ENCODE assay signal across 15 mouse cellular contexts in the genomic region with DNA sequence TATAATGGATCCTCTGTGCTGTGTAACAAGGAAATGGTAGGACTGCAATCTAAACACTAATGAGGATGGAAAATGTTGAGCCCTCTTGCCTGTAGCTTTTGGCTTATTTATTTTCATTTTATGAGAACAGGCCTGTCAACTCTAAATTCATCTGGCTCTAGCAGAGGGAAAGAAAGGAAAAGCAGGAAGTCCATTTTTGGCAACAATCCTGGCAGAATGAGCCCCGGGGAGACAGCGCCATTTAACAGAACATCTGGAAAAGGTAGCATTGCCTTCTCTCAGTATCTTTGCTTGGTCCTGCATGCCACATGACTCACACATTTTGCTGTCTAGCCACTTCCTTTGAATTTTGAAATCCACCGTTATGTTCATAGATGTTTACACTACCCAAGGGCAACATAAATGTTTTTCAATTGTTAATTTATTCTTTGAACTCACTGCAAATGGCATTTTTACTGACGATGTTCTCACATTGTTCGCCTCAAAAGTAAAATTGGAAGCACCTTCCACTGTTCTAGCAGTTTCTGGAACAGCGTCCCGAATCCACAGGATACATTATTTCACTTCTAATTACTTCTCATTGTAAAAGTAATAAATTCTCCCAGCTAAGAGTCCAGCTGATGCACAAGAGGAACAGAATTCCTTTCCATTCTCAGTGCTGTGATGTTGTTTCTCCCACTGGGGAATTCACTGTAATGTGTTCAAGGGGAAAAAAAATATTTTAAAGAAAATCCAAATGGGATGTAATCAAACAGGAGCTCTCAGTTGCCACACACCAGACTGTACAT.
A peak's percentile ranks its signal among the peaks of the same experiment; 100 is the strongest.
DNase-seq lines count a peak whose midpoint lies in the region; ATAC-seq and TF ChIP-seq lines count a peak whose summit lies in the region.
"Had no signal": no experiment of that assay in that cellular context is flagged by ENCODE, and none has a peak within 500 bp of the region (broad histone marks: within the 10 kb centered on the region; RNA-seq: fewer than 3 reads in every experiment).

No protein-coding gene starts in this region.

- H3K27me3 ChIP-seq in kidney, embryonic 14.5 days (ENCODE audit: control insufficient read depth, insufficient read depth, low read length), result no peaks in the 10 kb centered on the region
- H3K27me3 ChIP-seq: embryonic facial prominence, embryonic 12.5 days; hindbrain, embryonic 12.5 days; Patski had no signal

- H3K4me1 ChIP-seq in kidney, embryonic 14.5 days (ENCODE audit: control insufficient read depth, insufficient read depth, low read length), result 0 out of 2 replicates have a peak, but pooled peaks cover 2% of the 10 kb centered on the region
- H3K4me1 ChIP-seq: hindbrain, embryonic 12.5 days had no signal

- no peak overlapping the region for H3K4me2 ChIP-seq in kidney, embryonic 14.5 days (replicated peaks; ENCODE audit: low read depth, low read length)
- H3K4me2 ChIP-seq: embryonic facial prominence, embryonic 12.5 days; hindbrain, embryonic 12.5 days had no signal

- peak; percentile 42 for DNase-seq in gastrocnemius, adult 18-20 months (ENCODE audit: low spot score)
- no peak for DNase-seq in gastrocnemius, postnatal 10 days
- DNase-seq in kidney, postnatal 10 days, result peak; percentile 28
- DNase-seq in 416B (ENCODE audit: low read depth), result peak; percentile 15
- peak; percentile 52 for DNase-seq in gastrocnemius, postnatal 25 days
- no peak for DNase-seq in spleen, adult 18-20 months
- no peak for DNase-seq in layer of hippocampus, adult 2 months (ENCODE audit: low spot score in 2 of 2)
- DNase-seq: adrenal gland, postnatal 25 days; cerebellum, adult 11-12 months; thymus, adult 18-20 months had no signal

- H3K9ac ChIP-seq in kidney, embryonic 14.5 days (ENCODE audit: low read depth, low read length), result no peak overlapping the region
- H3K9ac ChIP-seq: embryonic facial prominence, embryonic 12.5 days; hindbrain, embryonic 12.5 days had no signal

- H3K4me3 ChIP-seq in kidney, embryonic 14.5 days (ENCODE audit: low read length), result no peak overlapping the region
- no peak overlapping the region for H3K4me3 ChIP-seq in layer of hippocampus, adult 2 months
- H3K4me3 ChIP-seq: embryonic facial prominence, embryonic 12.5 days; hindbrain, embryonic 12.5 days had no signal

- no peak for TF ChIP-seq CTCF in layer of hippocampus, adult 2 months (conservative IDR thresholded peaks at IDR 0.05)

- no peaks in the 10 kb centered on the region for H3K36me3 ChIP-seq in kidney, embryonic 14.5 days (ENCODE audit: control insufficient read depth, insufficient read depth, low read length)
- H3K36me3 ChIP-seq: embryonic facial prominence, embryonic 12.5 days; hindbrain, embryonic 12.5 days had no signal

- no peak overlapping the region for H3K27ac ChIP-seq in kidney, embryonic 14.5 days (ENCODE audit: low read depth, low read length)
- H3K27ac ChIP-seq in layer of hippocampus, adult 2 months, result no peak overlapping the region
- H3K27ac ChIP-seq: embryonic facial prominence, embryonic 12.5 days; hindbrain, embryonic 12.5 days had no signal

- no peaks in the 10 kb centered on the region for H3K9me3 ChIP-seq in kidney, embryonic 14.5 days (ENCODE audit: control insufficient read depth, low read length)
- H3K9me3 ChIP-seq: embryonic facial prominence, embryonic 12.5 days; hindbrain, embryonic 12.5 days had no signal

- ATAC-seq in kidney, embryonic 14.5 days (ENCODE audit: low FRiP score, low TSS enrichment), result no peak
- ATAC-seq: CD4-positive, CD25-positive, alpha-beta regulatory T cell, adult 4 months; Patski had no signal

- WGBS in kidney, embryonic 14.5 days, result 52% methylated on average over 7 of the region's 7 CpGs

Comparison
In these comparisons a context has a peak if more than half of its experiments do, and no peak if none do; other contexts are left out.
1. DNase-seq: peak in gastrocnemius, adult 18-20 months (single experiment), kidney, postnatal 10 days (single experiment), 416B (single experiment) and gastrocnemius, postnatal 25 days (single experiment); none in gastrocnemius, postnatal 10 days (single experiment), spleen, adult 18-20 months (0 of 2) and layer of hippocampus, adult 2 months (0 of 2).